Mouse (Mus musculus) layer of hippocampus, adult 11-12 months (tissue): ENCODE measurements around the gene Cnot1.
"Not testable (repeated sequence)": the region's sequence is repeated elsewhere in the genome, so short reads cannot be mapped to it uniquely, and the experiment has no call there.

ENCODE experiments used
- DNase-seq: peaks from one replicate; pipeline ENCODE4 v3.0.0; 2022; ENCODE audit warnings: low spot score

The Cnot1 gene

DNA sequence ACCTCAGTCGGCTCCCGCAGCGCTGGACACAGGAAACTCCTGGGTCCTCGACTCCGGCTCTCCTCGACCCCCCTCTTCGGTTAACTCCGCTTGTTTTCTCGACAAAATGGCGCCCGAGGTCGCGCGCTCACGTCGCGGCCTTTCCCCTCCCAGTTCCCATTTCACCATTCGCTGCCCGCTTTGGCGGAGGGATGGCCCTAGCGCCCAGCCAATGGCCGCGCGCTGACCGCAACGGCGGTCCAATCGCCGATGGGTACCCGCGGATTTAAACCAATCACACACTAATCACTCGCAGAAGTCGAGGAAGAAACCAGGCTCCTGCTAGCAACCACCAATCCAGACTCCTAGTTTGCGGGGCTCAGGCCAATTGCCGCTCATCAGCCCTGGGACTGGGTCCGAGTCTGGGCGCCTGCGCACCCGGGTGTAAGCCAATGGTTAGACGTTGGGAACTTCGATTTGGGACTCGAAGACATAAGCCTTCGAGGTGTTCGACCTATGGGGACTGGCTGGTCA is at the start of gene Cnot1:
Gene Cnot1 (minus strand): TSS at position 134 of the 513 bp plus-strand sequence.
- peak; percentile 98 for DNase-seq

- DNase-seq, result no peak
Observed at GRCm38 (mm10) chr8:95854174-95854573, 46.9 kb upstream of the Cnot1 start.

- DNase-seq, result peak; percentile 86
Observed at GRCm38 (mm10) chr8:95853102-95853843, 46.0 kb upstream of the Cnot1 start, which contains the start of gene Slc38a7. TSS of gene Slc38a7 (minus strand) at chr8:95853539.

DNA sequence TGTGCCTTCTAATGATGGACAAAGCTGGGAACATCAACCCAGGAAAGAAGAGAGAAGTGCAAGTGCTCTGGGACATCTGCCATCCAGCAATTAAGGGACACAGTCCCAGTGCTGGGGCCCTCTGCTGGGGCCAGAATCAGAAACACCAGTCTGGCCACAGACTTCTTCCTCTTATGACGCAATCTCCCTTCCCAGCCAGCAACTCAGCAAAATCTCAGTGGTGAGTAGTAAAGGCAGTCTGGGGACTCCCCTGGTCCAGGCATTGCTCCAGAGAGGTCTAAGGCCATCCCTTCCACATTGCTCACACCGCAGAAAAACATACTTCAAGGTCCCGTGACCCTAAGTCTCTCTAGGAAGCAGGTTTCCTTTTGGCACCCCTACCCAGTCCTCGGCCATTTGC is 45.0 kb upstream of the Cnot1 start:
- DNase-seq, result peak; percentile 22

GRCm38 (mm10) chr8:95850326-95850725 is 43.1 kb upstream of the Cnot1 start:
- DNase-seq, result no peak

GRCm38 (mm10) chr8:95848734-95849464 is 41.6 kb upstream of the Cnot1 start:
- DNase-seq, result no peak

- peak; percentile 35 for DNase-seq
Observed at GRCm38 (mm10) chr8:95848061-95848551, 40.8 kb upstream of the Cnot1 start.

DNA sequence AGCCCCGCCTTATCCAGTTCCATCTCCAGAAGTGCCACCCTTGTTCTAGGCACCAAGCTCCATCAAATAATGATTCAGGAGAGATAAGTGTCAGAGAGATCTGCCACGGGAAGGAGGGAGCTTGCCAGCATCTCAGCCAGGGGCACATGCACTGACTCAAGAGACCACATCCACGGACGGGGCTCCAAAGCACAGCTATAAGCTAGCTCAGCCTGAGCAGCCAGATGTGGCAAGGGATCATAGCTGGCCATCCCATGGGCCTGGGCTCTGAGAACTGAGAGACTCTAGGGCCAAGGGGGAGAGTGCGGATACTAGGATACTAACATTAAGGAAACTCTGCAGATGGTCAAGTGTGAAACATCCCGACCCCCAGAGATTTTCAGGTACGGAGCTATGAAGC is 37.8 kb upstream of the Cnot1 start:
- DNase-seq, result no peak

- DNase-seq, result no peak
Observed at GRCm38 (mm10) chr8:95843968-95844367, 36.7 kb upstream of the Cnot1 start.

DNA sequence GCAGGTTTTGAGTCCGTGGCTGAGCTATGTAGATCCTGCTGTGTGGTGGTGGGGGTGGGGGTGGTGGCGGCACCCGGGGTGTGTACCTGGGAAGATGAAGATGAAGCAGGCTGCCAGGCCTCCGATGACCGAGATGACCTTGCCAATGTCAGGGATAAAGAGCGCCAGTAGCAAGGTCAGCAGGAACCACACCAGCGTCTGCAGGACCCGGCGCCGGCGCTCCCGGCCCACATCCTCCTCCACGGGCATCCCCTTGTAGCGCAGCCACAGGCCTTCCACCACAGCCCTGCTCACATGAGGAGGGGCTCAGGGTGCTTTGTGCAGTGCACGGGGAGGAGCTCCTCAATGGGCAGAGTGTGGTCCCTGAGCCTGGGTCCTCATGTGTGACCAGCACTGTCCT is 34.2 kb upstream of the Cnot1 start:
- no peak for DNase-seq

- DNase-seq, result no peak
Observed at GRCm38 (mm10) chr8:95839289-95839688, 32.0 kb upstream of the Cnot1 start.

DNA sequence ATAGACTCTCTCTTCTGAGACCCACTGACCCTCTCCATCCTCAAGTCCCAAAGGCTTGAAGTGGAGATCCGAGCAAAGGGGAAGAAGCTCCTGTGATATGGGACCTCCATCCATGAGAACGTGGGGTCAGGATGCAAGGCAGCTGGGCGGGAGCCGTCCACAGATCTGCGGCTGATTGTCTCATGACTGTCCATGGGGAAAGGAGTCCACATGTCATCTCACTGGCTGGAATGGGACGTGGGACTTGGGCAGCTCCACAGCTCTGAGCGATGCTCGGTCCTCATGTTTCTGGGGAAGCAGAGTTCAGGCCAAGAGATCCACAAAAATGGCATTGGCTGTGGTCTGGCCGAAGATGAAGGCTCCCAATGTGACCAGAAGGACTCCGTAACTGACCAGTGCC is 30.0 kb upstream of the Cnot1 start:
- no peak for DNase-seq

DNA sequence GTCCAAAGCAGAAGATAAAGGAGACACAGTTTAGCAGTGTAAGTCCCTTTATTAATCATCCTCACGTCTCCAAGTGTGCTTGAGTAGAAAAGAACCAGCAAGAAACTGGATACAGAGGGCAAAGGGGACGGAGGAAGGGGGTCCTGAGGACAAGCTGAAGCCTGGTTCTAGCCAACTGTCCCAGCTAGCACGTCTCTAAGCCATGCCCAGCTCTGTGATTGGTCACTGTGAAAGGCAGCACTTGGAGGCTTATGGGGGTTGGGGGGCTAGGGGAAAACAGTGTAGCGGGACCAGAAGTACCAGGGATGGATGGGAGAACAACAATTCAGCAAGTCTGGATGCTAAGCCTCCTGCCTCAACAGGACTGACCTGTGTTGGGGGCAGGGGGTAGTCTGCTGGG is 28.6 kb upstream of the Cnot1 start:
- DNase-seq, result no peak

DNA sequence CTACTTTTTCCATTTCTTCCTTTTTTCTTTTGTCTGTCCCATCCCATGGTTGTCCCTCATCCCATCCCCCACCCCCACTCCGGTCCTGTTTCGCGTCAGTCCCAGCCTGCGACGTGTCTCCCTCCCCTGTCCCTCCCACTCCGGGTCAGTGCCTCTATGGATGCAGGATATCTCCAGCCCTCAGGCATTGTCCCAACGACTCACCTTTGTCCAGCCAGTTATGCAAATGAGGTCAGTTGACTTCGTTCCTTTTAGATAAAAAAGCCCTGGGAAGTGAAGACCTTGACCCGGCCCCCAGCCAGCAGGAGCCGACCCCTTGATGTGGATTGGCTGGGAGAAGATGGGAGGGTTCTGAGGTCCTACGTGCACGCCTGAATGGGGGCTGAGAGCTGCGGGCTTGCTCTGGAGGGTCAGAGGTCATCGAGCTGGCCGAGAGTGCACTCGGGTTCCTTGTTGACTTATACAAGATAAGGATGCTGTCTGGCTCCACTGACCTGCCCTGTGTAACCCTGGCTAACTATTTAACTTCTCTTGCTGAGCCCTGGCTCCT is 26.2 kb upstream of the Cnot1 start:
- no peak for DNase-seq

DNA sequence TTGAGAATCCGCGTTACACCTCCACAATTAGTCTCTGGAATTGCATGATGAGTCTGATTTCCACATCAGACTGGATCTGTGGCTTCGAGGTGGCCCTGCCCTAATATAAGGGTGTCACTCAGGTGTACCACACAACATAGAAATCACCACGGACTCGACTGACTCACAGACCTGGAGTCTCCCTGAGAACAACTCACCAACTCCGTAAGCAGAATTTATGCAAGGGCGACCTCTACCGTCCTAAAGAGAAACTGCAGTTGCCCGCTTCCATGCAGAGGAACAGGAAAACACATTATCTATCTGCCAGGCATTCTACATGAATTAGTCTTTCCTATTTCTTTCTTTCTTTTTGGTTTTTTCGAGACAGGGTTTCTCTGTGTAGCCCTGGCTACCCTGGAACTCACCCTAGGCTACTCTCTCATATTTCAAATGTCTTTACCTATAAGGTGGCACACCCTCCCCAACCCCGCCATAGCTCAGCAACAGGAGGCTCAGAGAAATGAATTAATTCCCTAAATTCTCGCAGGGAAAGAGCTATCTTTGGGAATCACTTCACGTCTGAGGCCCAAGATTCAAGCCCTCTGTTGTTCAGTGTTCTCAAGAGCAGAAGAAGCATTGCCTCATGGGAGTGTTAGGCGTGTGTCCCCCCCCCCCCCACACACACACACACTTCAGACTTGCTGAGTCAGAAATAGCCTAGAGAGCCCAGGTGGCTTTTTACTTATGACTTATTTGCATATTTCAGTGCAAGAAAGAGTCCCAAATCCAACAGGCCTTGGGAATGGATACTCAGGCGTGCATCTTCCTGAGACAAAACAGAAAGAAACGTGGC is 25.6 kb upstream of the Cnot1 start:
- peak; percentile 90 for DNase-seq

GRCm38 (mm10) chr8:95830144-95830543 is 22.9 kb upstream of the Cnot1 start:
- no peak for DNase-seq

- not testable (repeated sequence) for DNase-seq
Observed at GRCm38 (mm10) chr8:95825162-95825561, 17.9 kb upstream of the Cnot1 start, which contains the start of gene Sap18b. TSS of gene Sap18b (plus strand) at chr8:95825346.

- no peak for DNase-seq
Observed at GRCm38 (mm10) chr8:95822699-95823098, 15.4 kb upstream of the Cnot1 start.

DNA sequence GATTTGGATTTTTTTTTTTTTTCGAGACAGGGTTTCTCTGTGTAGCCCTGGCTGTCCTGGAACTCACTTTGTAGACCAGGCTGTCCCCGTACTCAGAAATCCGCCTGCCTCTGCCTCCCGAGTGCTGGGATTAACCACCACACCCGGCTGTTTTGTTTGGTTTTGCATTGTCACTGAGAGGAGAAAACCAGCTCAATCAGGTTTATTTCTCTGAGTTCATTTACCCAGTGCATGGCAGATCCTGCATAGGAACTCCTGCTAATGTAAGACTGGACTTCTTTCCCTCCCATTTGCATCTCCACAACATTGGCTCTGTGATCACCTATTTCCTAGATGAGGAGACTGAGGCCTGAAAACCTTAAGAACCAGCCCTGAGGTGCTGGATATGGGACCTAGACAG is 14.8 kb upstream of the Cnot1 start:
- DNase-seq, result no peak

GRCm38 (mm10) chr8:95821266-95821665 is 14.0 kb upstream of the Cnot1 start:
- no peak for DNase-seq

- no peak for DNase-seq
Observed at GRCm38 (mm10) chr8:95818211-95818610, 10.9 kb upstream of the Cnot1 start.

GRCm38 (mm10) chr8:95817597-95817996 is 10.3 kb upstream of the Cnot1 start:
- DNase-seq, result no peak
